Mouse (Mus musculus) lung, embryonic 14.5 days (tissue): ENCODE data around the gene Map3k7. TPM values are rescaled to one million over a fixed set of nuclear protein-coding genes. Genes with fewer than 3 reads are reported as not detected.

ENCODE experiments used
- ATAC-seq: fragments of 200-750 bp; cut with Nextera tagmentation; 2 replicates; pipeline ENCODE4 v1.8.0; 2017; ENCODE audit warnings: mild to moderate bottlenecking, moderate TSS enrichment, moderate library complexity; ENCODE audit not compliant: insufficient read depth
- DNase-seq: peaks from one replicate; pipeline ENCODE4 v3.0.0-alpha.2; 2015
- H3K27ac ChIP-seq: fragments of 300-500 bp; sonication (generic); 2 replicates; pipeline ENCODE4 v1.5.1; 2014; ENCODE audit warnings: low read depth, mild to moderate bottlenecking, moderate library complexity
- H3K27me3 ChIP-seq: fragments of 300-500 bp; sonication (generic); 2 replicates; pipeline ENCODE4 v1.6.1; 2014; ENCODE audit warnings: low read length, control low read depth; ENCODE audit not compliant: insufficient read depth
- H3K36me3 ChIP-seq: fragments of 300-500 bp; sonication (generic); 2 replicates; pipeline ENCODE4 v1.6.1; 2014; ENCODE audit warnings: control low read depth; ENCODE audit not compliant: insufficient read depth
- H3K4me1 ChIP-seq: fragments of 300-500 bp; sonication (generic); 2 replicates; pipeline ENCODE4 v1.6.1; 2014; ENCODE audit warnings: antibody characterized with exemption, control low read depth; ENCODE audit not compliant: insufficient read depth
- H3K4me2 ChIP-seq: fragments of 300-500 bp; sonication (generic); 2 replicates; pipeline ENCODE4 v1.6.1; 2014; ENCODE audit warnings: mild to moderate bottlenecking
- H3K4me3 ChIP-seq: fragments of 300-500 bp; sonication (generic); 2 replicates; pipeline ENCODE4 v1.5.1; 2014; ENCODE audit warnings: low read depth, low read length
- H3K9ac ChIP-seq: fragments of 300-500 bp; sonication (generic); 2 replicates; pipeline ENCODE4 v1.6.1; 2014
- H3K9me3 ChIP-seq: fragments of 300-500 bp; sonication (generic); 2 replicates; pipeline ENCODE4 v1.6.1; 2016; ENCODE audit warnings: low read depth, low read length, control low read depth
- CTCF ChIP-seq: IDR thresholded peaks from 2 replicates; pipeline ENCODE4 v1.5.1; 2016; ENCODE audit warnings: antibody characterized with exemption, low read depth
- WGBS: fragments of 180-500 bp; shearing (Covaris S2); extraction: QIAGEN DNeasy Blood & Tissue Kit; methylation state at CpG from one replicate; pipeline ENCODE4 v1.1.7; 2014; 5-methylcytosine and 5-hydroxymethylcytosine counted together
- polyA plus RNA-seq: library from polyadenylated mRNA; unstranded; fragments of >200 nt; fragmentation: Nextera tagmentation; extraction: Ambion mirVana; gene quantifications from 2 replicates; pipeline ENCODE4 v1.2.1, GENCODE M21; 2014

Map3k7 gene
- polyA plus RNA-seq, 1 experiment from 2014 or later, result 47.5 TPM

GRCm38 (mm10) chr4:31943045-31943444 lies 20.9 kb upstream of the Map3k7 start:
- Histone ChIP-seq H3K36me3 (no peaks in the 10 kb centered on the region), H3K27me3 (no peaks in the 10 kb centered on the region), H3K4me3 (no peak overlapping the region), H3K4me1 (no peaks in the 10 kb centered on the region), H3K9me3 (no peaks in the 10 kb centered on the region), H3K27ac (no peak overlapping the region), H3K4me2 (no peak overlapping the region), H3K9ac (no peak overlapping the region)
- TF ChIP-seq CTCF, result no peak
- ATAC-seq, result no peak
- 87% methylated on average over 2 of the region's 2 CpGs for WGBS
- no peak for DNase-seq

GRCm38 (mm10) chr4:31964194-31964875 lies 438 bp downstream of the Map3k7 start:
- H3K4me1 ChIP-seq, result peaks cover 3% of the 10 kb centered on the region; the same call in 1 of the 2 replicates
- peak overlapping the region; percentile 71 for H3K4me2 ChIP-seq
- no peaks in the 10 kb centered on the region for H3K36me3 ChIP-seq
- H3K9me3 ChIP-seq, result no peaks in the 10 kb centered on the region
- DNase-seq (peak; percentile 21), ATAC-seq (no peak; the same call in 1 of the 2 replicates)
- no peaks in the 10 kb centered on the region for H3K27me3 ChIP-seq
- peak overlapping the region; percentile 99 for H3K27ac ChIP-seq
- H3K9ac ChIP-seq, result peak overlapping the region; percentile 94
- peak overlapping the region; percentile 73 for H3K4me3 ChIP-seq
- TF ChIP-seq CTCF, result no peak
- WGBS, result under 1% methylated on average over 47 of the region's 47 CpGs

- TF ChIP-seq CTCF, result no peak
- H3K4me1 ChIP-seq, result peaks cover 3% of the 10 kb centered on the region; the same call in 1 of the 2 replicates
Observed at GRCm38 (mm10) chr4:31965208-31965607, 1.3 kb downstream of the Map3k7 start.

GRCm38 (mm10) chr4:31971437-31971836 lies 7.5 kb downstream of the Map3k7 start:
- Histone ChIP-seq H3K9ac (peak overlapping the region; percentile 21; the same call in 1 of the 2 replicates), H3K27ac (no peak overlapping the region), H3K9me3 (no peaks in the 10 kb centered on the region), H3K27me3 (no peaks in the 10 kb centered on the region), H3K4me2 (no peak overlapping the region), H3K4me1 (no peaks in the 10 kb centered on the region), H3K4me3 (no peak overlapping the region), H3K36me3 (0 out of 2 replicates have a peak, but pooled peaks cover 5% of the 10 kb centered on the region)
- 62% methylated on average over 1 of the region's 1 CpGs for WGBS
- TF ChIP-seq CTCF, result no peak
- DNase-seq, result no peak
- no peak for ATAC-seq

More at GRCm38 (mm10) chr4:31965208-31965607, 1.3 kb downstream of the Map3k7 start:
- H3K36me3 ChIP-seq, result no peaks in the 10 kb centered on the region
- H3K9ac ChIP-seq, result peak overlapping the region; percentile 94
- no peaks in the 10 kb centered on the region for H3K9me3 ChIP-seq
- H3K4me2 ChIP-seq, result peak overlapping the region; percentile 71
- peak overlapping the region; percentile 73 for H3K4me3 ChIP-seq
- ATAC-seq (no peak), DNase-seq (no peak)
- H3K27ac ChIP-seq, result no peak overlapping the region
- 34% methylated on average over 2 of the region's 2 CpGs for WGBS
- H3K27me3 ChIP-seq, result no peaks in the 10 kb centered on the region

GRCm38 (mm10) chr4:31972181-31972580 lies 8.3 kb downstream of the Map3k7 start:
- H3K27me3 ChIP-seq, result no peaks in the 10 kb centered on the region
- no peak overlapping the region for H3K9ac ChIP-seq
- H3K9me3 ChIP-seq, result no peaks in the 10 kb centered on the region
- no peaks in the 10 kb centered on the region for H3K4me1 ChIP-seq
- peak; percentile 40 for DNase-seq
- peak; percentile 34; the same call in 1 of the 2 replicates for TF ChIP-seq CTCF
- WGBS, result 46% methylated on average over 6 of the region's 6 CpGs
- H3K4me3 ChIP-seq, result no peak overlapping the region
- H3K27ac ChIP-seq, result no peak overlapping the region
- H3K4me2 ChIP-seq, result no peak overlapping the region
- H3K36me3 ChIP-seq, result peaks cover 12% of the 10 kb centered on the region; the same call in 1 of the 2 replicates
- ATAC-seq, result no peak

- no peak overlapping the region for H3K9ac ChIP-seq
- no peak for TF ChIP-seq CTCF
- H3K9me3 ChIP-seq, result no peaks in the 10 kb centered on the region
- DNase-seq, result no peak
- H3K36me3 ChIP-seq, result peaks cover 35% of the 10 kb centered on the region
- H3K4me1 ChIP-seq, result no peaks in the 10 kb centered on the region
- no peak overlapping the region for H3K27ac ChIP-seq
- WGBS, result 73% methylated on average over 3 of the region's 3 CpGs
- ATAC-seq, result no peak
- no peak overlapping the region for H3K4me2 ChIP-seq
- no peak overlapping the region for H3K4me3 ChIP-seq
- H3K27me3 ChIP-seq, result no peaks in the 10 kb centered on the region
Observed at GRCm38 (mm10) chr4:31975260-31975950, 11.5 kb downstream of the Map3k7 start.

- Histone ChIP-seq H3K4me3 (no peak overlapping the region), H3K36me3 (peaks cover 55% of the 10 kb centered on the region), H3K4me2 (no peak overlapping the region), H3K9ac (no peak overlapping the region), H3K27me3 (no peaks in the 10 kb centered on the region), H3K27ac (no peak overlapping the region), H3K9me3 (no peaks in the 10 kb centered on the region), H3K4me1 (no peaks in the 10 kb centered on the region)
- DNase-seq (no peak), ATAC-seq (no peak)
- 67% methylated on average over 8 of the region's 8 CpGs for WGBS
- no peak for TF ChIP-seq CTCF
Observed at GRCm38 (mm10) chr4:31981863-31982262, 18.0 kb downstream of the Map3k7 start.
